Mouse (Mus musculus) cerebellum, postnatal 4 days (tissue): ENCODE measurements around the gene Msh6.
"Not testable (repeated sequence)": the region's sequence is repeated elsewhere in the genome, so short reads cannot be mapped to it uniquely, and the experiment has no call there.

ENCODE experiments used
- DNase-seq, 2 experiments: peaks; one replicate each; pipeline ENCODE4 v3.0.0; 2022; ENCODE audit warnings: low spot score in 2 of 2, mixed read lengths in 1 of 2

Msh6 gene

DNA sequence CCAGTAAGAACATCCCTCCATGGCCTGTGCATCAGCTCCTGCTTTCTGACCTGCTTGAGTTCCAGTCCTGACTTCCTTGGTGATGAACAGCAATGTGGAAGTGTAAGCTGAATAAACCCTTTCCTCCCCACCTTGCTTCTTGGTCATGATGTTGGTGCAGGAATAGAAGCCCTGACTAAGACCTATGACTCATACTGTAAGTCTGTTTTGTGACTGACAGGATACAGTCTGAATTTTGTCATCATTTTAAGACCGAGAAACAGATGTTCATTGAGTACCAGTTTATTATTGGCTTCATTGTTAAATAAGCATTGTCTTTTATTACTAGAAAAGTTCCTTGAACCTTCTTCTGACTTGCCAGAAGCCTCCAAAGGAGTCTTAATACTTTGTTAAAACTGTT is 4.8 kb downstream of the Msh6 start:
- not testable (repeated sequence) for DNase-seq

GRCm38 (mm10) chr17:87982112-87982511 is 7.2 kb downstream of the Msh6 start:
- DNase-seq: no peak

GRCm38 (mm10) chr17:87983313-87983712 is 8.5 kb downstream of the Msh6 start:
- no peak for DNase-seq

DNA sequence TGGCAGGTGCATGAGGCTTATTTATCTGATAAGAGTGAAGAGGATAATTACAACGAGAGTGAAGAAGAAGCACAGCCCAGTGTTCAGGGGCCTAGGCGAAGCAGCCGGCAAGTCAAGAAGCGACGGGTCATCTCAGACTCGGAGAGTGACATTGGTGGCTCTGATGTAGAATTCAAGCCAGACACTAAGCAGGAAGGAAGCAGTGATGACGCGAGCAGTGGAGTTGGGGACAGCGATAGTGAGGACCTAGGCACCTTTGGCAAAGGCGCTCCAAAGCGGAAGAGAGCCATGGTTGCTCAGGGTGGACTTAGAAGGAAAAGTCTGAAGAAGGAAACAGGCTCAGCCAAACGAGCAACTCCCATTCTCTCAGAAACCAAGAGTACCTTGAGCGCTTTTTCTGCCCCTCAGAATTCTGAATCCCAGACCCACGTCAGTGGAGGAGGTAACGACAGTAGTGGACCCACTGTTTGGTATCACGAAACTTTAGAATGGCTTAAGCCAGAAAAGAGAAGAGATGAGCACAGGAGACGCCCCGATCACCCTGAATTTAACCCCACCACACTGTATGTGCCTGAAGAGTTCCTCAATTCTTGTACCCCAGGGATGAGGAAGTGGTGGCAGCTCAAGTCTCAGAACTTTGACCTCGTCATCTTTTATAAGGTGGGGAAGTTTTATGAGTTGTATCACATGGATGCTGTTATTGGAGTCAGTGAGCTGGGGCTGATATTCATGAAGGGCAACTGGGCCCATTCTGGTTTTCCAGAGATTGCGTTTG is 9.8 kb downstream of the Msh6 start:
- DNase-seq: no peak

- DNase-seq: peak in 1 of 2 experiments; percentile 30
Measured at GRCm38 (mm10) chr17:87985916-87986315, 11.1 kb downstream of the Msh6 start.

GRCm38 (mm10) chr17:87987507-87987906 is 12.6 kb downstream of the Msh6 start:
- no peak for DNase-seq

GRCm38 (mm10) chr17:87992154-87992553 is 17.3 kb downstream of the Msh6 start:
- DNase-seq: no peak

DNA sequence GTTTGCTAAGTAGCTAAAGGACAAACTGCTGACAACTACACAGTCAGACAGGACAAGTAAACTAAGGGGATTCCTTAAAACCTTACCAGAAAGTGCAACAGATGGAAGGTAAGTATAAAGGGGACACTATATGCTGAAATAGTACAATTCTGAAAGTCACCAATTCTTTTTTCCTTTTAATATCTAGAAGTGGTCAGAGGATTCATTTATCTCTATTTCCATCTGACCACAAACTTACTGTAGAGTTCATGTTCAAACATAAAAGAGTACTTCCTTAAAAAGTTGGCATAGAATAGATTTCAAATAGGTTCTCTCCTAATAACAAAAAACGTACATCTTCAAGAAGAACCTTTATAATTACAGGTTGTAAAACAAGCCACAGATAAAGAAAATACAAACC is 18.5 kb downstream of the Msh6 start:
- DNase-seq: no peak

- DNase-seq: no peak
Measured at GRCm38 (mm10) chr17:87997808-87998207, 22.9 kb downstream of the Msh6 start.

- DNase-seq: no peak
Measured at GRCm38 (mm10) chr17:88004892-88005291, 30.0 kb downstream of the Msh6 start.

GRCm38 (mm10) chr17:88006956-88007355 is 32.1 kb downstream of the Msh6 start:
- DNase-seq: no peak

GRCm38 (mm10) chr17:88014456-88014855 is 39.6 kb downstream of the Msh6 start:
- DNase-seq: no peak

- DNase-seq: not testable (repeated sequence)
Measured at GRCm38 (mm10) chr17:88016027-88016426, 41.2 kb downstream of the Msh6 start.

DNA sequence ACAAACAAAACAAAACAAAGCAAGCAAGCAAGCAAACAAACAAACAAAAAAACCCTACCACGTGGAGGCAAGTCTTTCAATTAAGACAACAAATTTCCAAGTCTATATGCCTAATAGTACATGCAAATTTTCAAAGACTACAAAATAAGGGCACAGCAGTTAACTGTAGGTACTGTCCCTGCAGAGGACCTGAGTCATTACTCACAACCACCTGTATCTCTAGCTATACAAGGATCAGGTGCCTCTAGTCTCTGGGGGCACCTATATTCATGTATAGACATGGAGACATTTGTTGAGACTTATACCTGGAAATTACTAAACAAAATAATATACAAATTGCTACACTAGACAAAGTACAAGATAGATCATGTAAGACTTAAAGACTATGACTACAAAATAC is 49.1 kb downstream of the Msh6 start:
- DNase-seq: no peak

DNA sequence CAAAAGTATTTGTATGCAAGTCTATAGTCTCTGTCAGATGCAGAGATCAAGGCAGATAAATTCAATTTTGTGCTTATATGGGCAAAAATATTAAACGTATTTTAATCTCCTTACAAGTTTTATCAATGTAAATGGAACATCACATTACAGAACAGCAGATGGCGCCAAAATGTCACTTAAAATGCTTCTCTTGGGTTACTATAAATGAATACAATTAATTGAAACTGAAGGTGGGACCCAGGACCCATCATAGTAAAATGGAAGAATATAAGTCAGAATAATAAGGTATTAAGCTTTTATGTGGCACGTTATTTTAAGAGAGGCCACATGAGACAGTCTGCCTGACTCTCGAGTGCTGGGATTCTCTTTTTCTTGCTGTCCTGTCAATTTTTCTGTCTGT is 50.4 kb downstream of the Msh6 start:
- DNase-seq: peak in 1 of 2 experiments; percentile 15

GRCm38 (mm10) chr17:88029194-88029970 is 54.5 kb downstream of the Msh6 start:
- no peak for DNase-seq

DNA sequence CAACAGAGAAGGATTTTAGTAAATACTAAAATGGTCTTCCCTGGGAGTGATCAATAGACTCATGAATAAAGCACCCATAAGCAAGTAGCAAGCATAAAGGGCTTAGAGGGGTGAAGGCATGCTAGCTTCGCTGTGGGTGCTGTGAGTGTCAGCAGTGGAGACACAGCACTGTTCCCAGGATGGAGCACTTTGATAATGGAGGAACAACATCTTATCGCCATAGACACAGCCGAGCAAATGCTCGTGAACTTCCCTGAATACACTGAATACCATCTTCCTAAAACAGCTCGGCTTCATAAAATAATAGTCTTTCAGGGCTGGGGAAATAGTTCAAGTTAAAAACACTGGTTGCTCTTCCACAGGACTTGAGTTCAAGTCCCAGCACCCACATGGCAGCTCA is 56.9 kb downstream of the Msh6 start:
- DNase-seq: no peak

- DNase-seq: no peak
Measured at GRCm38 (mm10) chr17:88034418-88034817, 59.6 kb downstream of the Msh6 start.
